Mouse (Mus musculus): ENCODE measurements at regions not wholly inside any gene's neighbourhood (a gene's known extent, or its start where the extent isn't known, plus 50 kb on each side); places are given as distances from the start of the nearest gene placed in this dataset.

GRCm38 (mm10) chr7:37393071-37393470 is 380.4 kb downstream of the Zfp536 start:
- TF ChIP-seq CTCF (IDR thresholded peaks at IDR 0.05; ENCODE audit: control insufficient read depth, insufficient read depth, insufficient read length) (no peak), MYOD1 (IDR thresholded peaks at IDR 0.05; ENCODE audit: control insufficient read depth, insufficient read length, low read depth) (no peak), USF1 (IDR thresholded peaks at IDR 0.05; ENCODE audit: low read depth) (no peak), MAX (IDR thresholded peaks at IDR 0.05) (no peak)
